Mouse (Mus musculus): ENCODE data around the gene Hdac5. TPM values are rescaled to one million over a fixed set of nuclear protein-coding genes. Genes with fewer than 3 reads are reported as not detected.

Hdac5 gene
- polyA plus RNA-seq, 1 experiment = 153 TPM

GRCm38 (mm10) chr11:102257514-102257913 is 27.5 kb upstream of the Hdac5 start:
- TF ChIP-seq POLR2A (IDR thresholded peaks at IDR 0.05; ENCODE audit: borderline replicate concordance, extremely low read depth, insufficient read depth, insufficient read length, poor library complexity, severe bottlenecking) (no peak), CTCF (IDR thresholded peaks at IDR 0.05; ENCODE audit: borderline replicate concordance, extremely low read depth, insufficient read depth, insufficient read length) (peak; percentile 63)
- DNase-seq (ENCODE audit: low read depth) = peak; percentile 65

- DNase-seq (ENCODE audit: low read depth) = no peak
- no peak for TF ChIP-seq CTCF (IDR thresholded peaks at IDR 0.05; ENCODE audit: borderline replicate concordance, extremely low read depth, insufficient read depth, insufficient read length)
- TF ChIP-seq POLR2A (IDR thresholded peaks at IDR 0.05; ENCODE audit: borderline replicate concordance, extremely low read depth, insufficient read depth, insufficient read length, poor library complexity, severe bottlenecking) = no peak
These were observed 19.6 kb upstream of the Hdac5 start for GRCm38 (mm10) chr11:102249351-102250090.

- peak; percentile 97 for DNase-seq (ENCODE audit: low read depth)
- TF ChIP-seq CTCF (IDR thresholded peaks at IDR 0.05; ENCODE audit: borderline replicate concordance, extremely low read depth, insufficient read depth, insufficient read length) (peak; percentile 92), POLR2A (IDR thresholded peaks at IDR 0.05; ENCODE audit: borderline replicate concordance, extremely low read depth, insufficient read depth, insufficient read length, poor library complexity, severe bottlenecking) (no peak)
These were observed 18.8 kb upstream of the Hdac5 start, which contains the start of gene BC030867 for GRCm38 (mm10) chr11:102248630-102249230. Gene BC030867, plus strand, starts transcription at chr11:102248882.

- TF ChIP-seq POLR2A (IDR thresholded peaks at IDR 0.05; ENCODE audit: borderline replicate concordance, extremely low read depth, insufficient read depth, insufficient read length, poor library complexity, severe bottlenecking) (no peak), CTCF (IDR thresholded peaks at IDR 0.05; ENCODE audit: borderline replicate concordance, extremely low read depth, insufficient read depth, insufficient read length) (peak; percentile 12; the same call in 1 of the 2 replicates)
- DNase-seq (ENCODE audit: low read depth) = no peak
These were observed 16.9 kb upstream of the Hdac5 start for GRCm38 (mm10) chr11:102246871-102247270.

- DNase-seq (ENCODE audit: low read depth) = no peak
- TF ChIP-seq POLR2A (IDR thresholded peaks at IDR 0.05; ENCODE audit: borderline replicate concordance, extremely low read depth, insufficient read depth, insufficient read length, poor library complexity, severe bottlenecking) (no peak), CTCF (IDR thresholded peaks at IDR 0.05; ENCODE audit: borderline replicate concordance, extremely low read depth, insufficient read depth, insufficient read length) (no peak)
These were observed 16.3 kb upstream of the Hdac5 start for GRCm38 (mm10) chr11:102246273-102246635.

- no peak for TF ChIP-seq POLR2A (IDR thresholded peaks at IDR 0.05; ENCODE audit: borderline replicate concordance, extremely low read depth, insufficient read depth, insufficient read length, poor library complexity, severe bottlenecking)
- no peak for TF ChIP-seq CTCF (IDR thresholded peaks at IDR 0.05; ENCODE audit: borderline replicate concordance, extremely low read depth, insufficient read depth, insufficient read length)
- DNase-seq (ENCODE audit: low read depth) = no peak
These were observed 15.8 kb upstream of the Hdac5 start for GRCm38 (mm10) chr11:102245581-102246272.

GRCm38 (mm10) chr11:102244926-102245449 is 15.0 kb upstream of the Hdac5 start:
- DNase-seq (ENCODE audit: low read depth) = peak; percentile 89
- TF ChIP-seq POLR2A (IDR thresholded peaks at IDR 0.05; ENCODE audit: borderline replicate concordance, extremely low read depth, insufficient read depth, insufficient read length, poor library complexity, severe bottlenecking) (peak; percentile 33; the same call in 1 of the 2 replicates), CTCF (IDR thresholded peaks at IDR 0.05; ENCODE audit: borderline replicate concordance, extremely low read depth, insufficient read depth, insufficient read length) (no peak)

- TF ChIP-seq CTCF (IDR thresholded peaks at IDR 0.05; ENCODE audit: borderline replicate concordance, extremely low read depth, insufficient read depth, insufficient read length) (no peak), POLR2A (IDR thresholded peaks at IDR 0.05; ENCODE audit: borderline replicate concordance, extremely low read depth, insufficient read depth, insufficient read length, poor library complexity, severe bottlenecking) (no peak)
- no peak for DNase-seq (ENCODE audit: low read depth)
These were observed 11.9 kb upstream of the Hdac5 start for GRCm38 (mm10) chr11:102241874-102242273.

- DNase-seq (ENCODE audit: low read depth) = no peak
- no peak for TF ChIP-seq CTCF (IDR thresholded peaks at IDR 0.05; ENCODE audit: borderline replicate concordance, extremely low read depth, insufficient read depth, insufficient read length)
- no peak for TF ChIP-seq POLR2A (IDR thresholded peaks at IDR 0.05; ENCODE audit: borderline replicate concordance, extremely low read depth, insufficient read depth, insufficient read length, poor library complexity, severe bottlenecking)
These were observed 11.3 kb upstream of the Hdac5 start for GRCm38 (mm10) chr11:102241246-102241645.

GRCm38 (mm10) chr11:102240636-102241035 is 10.7 kb upstream of the Hdac5 start:
- TF ChIP-seq POLR2A (IDR thresholded peaks at IDR 0.05; ENCODE audit: borderline replicate concordance, extremely low read depth, insufficient read depth, insufficient read length, poor library complexity, severe bottlenecking) = no peak
- TF ChIP-seq CTCF (IDR thresholded peaks at IDR 0.05; ENCODE audit: borderline replicate concordance, extremely low read depth, insufficient read depth, insufficient read length) = no peak
- DNase-seq (ENCODE audit: low read depth) = no peak

- TF ChIP-seq POLR2A (IDR thresholded peaks at IDR 0.05; ENCODE audit: borderline replicate concordance, extremely low read depth, insufficient read depth, insufficient read length, poor library complexity, severe bottlenecking) (no peak), CTCF (IDR thresholded peaks at IDR 0.05; ENCODE audit: borderline replicate concordance, extremely low read depth, insufficient read depth, insufficient read length) (no peak)
These were observed 6.1 kb upstream of the Hdac5 start for GRCm38 (mm10) chr11:102236022-102236421.

More at GRCm38 (mm10) chr11:102236022-102236421, 6.1 kb upstream of the Hdac5 start:
- no peak for DNase-seq (ENCODE audit: low read depth)
